Mouse (Mus musculus): ENCODE data around the gene Dclre1c.

DNA sequence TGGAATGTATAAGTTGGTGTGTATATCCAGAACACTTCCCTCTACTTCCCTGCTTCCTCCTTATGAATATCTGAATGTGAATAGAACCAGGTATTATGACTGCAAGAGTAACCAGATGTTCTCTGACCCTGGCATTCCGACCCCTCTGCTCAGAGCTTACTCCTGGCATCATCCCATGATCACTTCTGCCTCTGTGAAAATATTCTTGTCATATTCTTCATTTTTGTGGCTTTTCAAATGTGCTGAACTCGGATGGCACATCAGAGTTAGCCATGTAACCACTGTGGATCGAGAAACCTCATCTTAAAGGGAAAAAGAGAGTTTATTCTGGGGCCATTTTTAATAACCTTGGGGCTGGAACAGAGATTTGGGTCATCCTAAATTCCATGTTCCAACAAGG, 1.4 kb upstream of the Dclre1c start, which contains the start of gene Meig1:
- TF ChIP-seq GATA1 (IDR thresholded peaks at IDR 0.05; ENCODE audit: borderline replicate concordance, low read length) (no peak), FLI1 (IDR thresholded peaks at IDR 0.05; ENCODE audit: low read length) (no peak)

Data from megakaryocyte, embryonic 14.5 days (primary cell).